Mouse (Mus musculus): ENCODE results near the gene Tbk1. TPM values are rescaled to one million over a fixed set of nuclear protein-coding genes. Genes with fewer than 3 reads are reported as not detected.

The Tbk1 gene
- polyA plus RNA-seq, 1 experiment: 7.0 TPM

GRCm38 (mm10) chr10:121581405-121581804, 5.2 kb downstream of the Tbk1 start:
- Histone ChIP-seq H3K36me3 (ENCODE audit: control insufficient read depth, insufficient read depth, low read length) (peaks cover under 1% of the 10 kb centered on the region; the same call in 1 of the 2 replicates), H3K27me3 (ENCODE audit: control insufficient read depth, insufficient read depth, low read length) (no peaks in the 10 kb centered on the region), H3K4me3 (ENCODE audit: control insufficient read depth, low read depth, low read length) (no peak overlapping the region), H3K4me1 (ENCODE audit: control insufficient read depth, insufficient read depth, low read length) (peaks cover 2% of the 10 kb centered on the region; the same call in 1 of the 2 replicates), H3K27ac (ENCODE audit: control insufficient read depth, insufficient read depth, low read depth, low read length) (no peak overlapping the region)
- no peak for TF ChIP-seq POLR2A (IDR thresholded peaks at IDR 0.05; ENCODE audit: control insufficient read depth, low read depth, low read length)
- no peak for TF ChIP-seq CTCF (IDR thresholded peaks at IDR 0.05; ENCODE audit: control insufficient read depth, insufficient read depth, insufficient replicate concordance, low read depth, low read length)

- Histone ChIP-seq H3K27me3 (ENCODE audit: control insufficient read depth, insufficient read depth, low read length) (no peaks in the 10 kb centered on the region), H3K4me3 (ENCODE audit: control insufficient read depth, low read depth, low read length) (no peak overlapping the region), H3K4me1 (ENCODE audit: control insufficient read depth, insufficient read depth, low read length) (no peaks in the 10 kb centered on the region), H3K36me3 (ENCODE audit: control insufficient read depth, insufficient read depth, low read length) (peaks cover 3% of the 10 kb centered on the region; the same call in 1 of the 2 replicates), H3K27ac (ENCODE audit: control insufficient read depth, insufficient read depth, low read depth, low read length) (no peak overlapping the region)
- TF ChIP-seq CTCF (IDR thresholded peaks at IDR 0.05; ENCODE audit: control insufficient read depth, insufficient read depth, insufficient replicate concordance, low read depth, low read length): no peak
- TF ChIP-seq POLR2A (IDR thresholded peaks at IDR 0.05; ENCODE audit: control insufficient read depth, low read depth, low read length): no peak
Observed at GRCm38 (mm10) chr10:121580381-121580780, 6.2 kb downstream of the Tbk1 start.

- Histone ChIP-seq H3K36me3 (ENCODE audit: control insufficient read depth, insufficient read depth, low read length) (peaks cover 3% of the 10 kb centered on the region; the same call in 1 of the 2 replicates), H3K4me3 (ENCODE audit: control insufficient read depth, low read depth, low read length) (no peak overlapping the region), H3K27ac (ENCODE audit: control insufficient read depth, insufficient read depth, low read depth, low read length) (no peak overlapping the region), H3K4me1 (ENCODE audit: control insufficient read depth, insufficient read depth, low read length) (no peaks in the 10 kb centered on the region), H3K27me3 (ENCODE audit: control insufficient read depth, insufficient read depth, low read length) (no peaks in the 10 kb centered on the region)
- no peak for TF ChIP-seq POLR2A (IDR thresholded peaks at IDR 0.05; ENCODE audit: control insufficient read depth, low read depth, low read length)
- no peak for TF ChIP-seq CTCF (IDR thresholded peaks at IDR 0.05; ENCODE audit: control insufficient read depth, insufficient read depth, insufficient replicate concordance, low read depth, low read length)
Observed at GRCm38 (mm10) chr10:121576372-121576771, 10.2 kb downstream of the Tbk1 start.

- Histone ChIP-seq H3K27ac (ENCODE audit: control insufficient read depth, insufficient read depth, low read depth, low read length) (no peak overlapping the region), H3K4me3 (ENCODE audit: control insufficient read depth, low read depth, low read length) (no peak overlapping the region), H3K4me1 (ENCODE audit: control insufficient read depth, insufficient read depth, low read length) (no peaks in the 10 kb centered on the region), H3K36me3 (ENCODE audit: control insufficient read depth, insufficient read depth, low read length) (peaks cover 4% of the 10 kb centered on the region; the same call in 1 of the 2 replicates), H3K27me3 (ENCODE audit: control insufficient read depth, insufficient read depth, low read length) (no peaks in the 10 kb centered on the region)
- TF ChIP-seq CTCF (IDR thresholded peaks at IDR 0.05; ENCODE audit: control insufficient read depth, insufficient read depth, insufficient replicate concordance, low read depth, low read length) (no peak), POLR2A (IDR thresholded peaks at IDR 0.05; ENCODE audit: control insufficient read depth, low read depth, low read length) (no peak)
Observed at GRCm38 (mm10) chr10:121571511-121572147, 15.0 kb downstream of the Tbk1 start.

GRCm38 (mm10) chr10:121571031-121571430, 15.6 kb downstream of the Tbk1 start:
- H3K4me3 ChIP-seq (ENCODE audit: control insufficient read depth, low read depth, low read length): no peak overlapping the region
- H3K36me3 ChIP-seq (ENCODE audit: control insufficient read depth, insufficient read depth, low read length): peaks cover 3% of the 10 kb centered on the region; the same call in 1 of the 2 replicates
- H3K27me3 ChIP-seq (ENCODE audit: control insufficient read depth, insufficient read depth, low read length): no peaks in the 10 kb centered on the region
- TF ChIP-seq CTCF (IDR thresholded peaks at IDR 0.05; ENCODE audit: control insufficient read depth, insufficient read depth, insufficient replicate concordance, low read depth, low read length) (no peak), POLR2A (IDR thresholded peaks at IDR 0.05; ENCODE audit: control insufficient read depth, low read depth, low read length) (no peak)
- no peak overlapping the region for H3K27ac ChIP-seq (ENCODE audit: control insufficient read depth, insufficient read depth, low read depth, low read length)
- no peaks in the 10 kb centered on the region for H3K4me1 ChIP-seq (ENCODE audit: control insufficient read depth, insufficient read depth, low read length)

- Histone ChIP-seq H3K4me3 (ENCODE audit: control insufficient read depth, low read depth, low read length) (no peak overlapping the region), H3K36me3 (ENCODE audit: control insufficient read depth, insufficient read depth, low read length) (peaks cover 1% of the 10 kb centered on the region; the same call in 1 of the 2 replicates), H3K27ac (ENCODE audit: control insufficient read depth, insufficient read depth, low read depth, low read length) (no peak overlapping the region), H3K4me1 (ENCODE audit: control insufficient read depth, insufficient read depth, low read length) (no peaks in the 10 kb centered on the region), H3K27me3 (ENCODE audit: control insufficient read depth, insufficient read depth, low read length) (no peaks in the 10 kb centered on the region)
- TF ChIP-seq POLR2A (IDR thresholded peaks at IDR 0.05; ENCODE audit: control insufficient read depth, low read depth, low read length): no peak
- TF ChIP-seq CTCF (IDR thresholded peaks at IDR 0.05; ENCODE audit: control insufficient read depth, insufficient read depth, insufficient replicate concordance, low read depth, low read length): no peak
Observed at GRCm38 (mm10) chr10:121569796-121570195, 16.8 kb downstream of the Tbk1 start.

- H3K27ac ChIP-seq (ENCODE audit: control insufficient read depth, insufficient read depth, low read depth, low read length): no peak overlapping the region
Observed at GRCm38 (mm10) chr10:121569001-121569589, 17.5 kb downstream of the Tbk1 start.

More at GRCm38 (mm10) chr10:121569001-121569589, 17.5 kb downstream of the Tbk1 start:
- no peaks in the 10 kb centered on the region for H3K4me1 ChIP-seq (ENCODE audit: control insufficient read depth, insufficient read depth, low read length)
- no peak for TF ChIP-seq POLR2A (IDR thresholded peaks at IDR 0.05; ENCODE audit: control insufficient read depth, low read depth, low read length)
- TF ChIP-seq CTCF (IDR thresholded peaks at IDR 0.05; ENCODE audit: control insufficient read depth, insufficient read depth, insufficient replicate concordance, low read depth, low read length): no peak
- no peaks in the 10 kb centered on the region for H3K27me3 ChIP-seq (ENCODE audit: control insufficient read depth, insufficient read depth, low read length)
- no peak overlapping the region for H3K4me3 ChIP-seq (ENCODE audit: control insufficient read depth, low read depth, low read length)
- peaks cover 1% of the 10 kb centered on the region; the same call in 1 of the 2 replicates for H3K36me3 ChIP-seq (ENCODE audit: control insufficient read depth, insufficient read depth, low read length)
